Mouse (Mus musculus): ENCODE data around the gene 4930550C14Rik. TPM values are rescaled to one million over a fixed set of nuclear protein-coding genes. Genes with fewer than 3 reads are reported as not detected.

The 4930550C14Rik gene
- 0.22 and 0.30 TPM in 2 replicates for polyA plus RNA-seq (2015; fragmentation: Nextera tagmentation; extraction: Ambion mirVana)

DNA sequence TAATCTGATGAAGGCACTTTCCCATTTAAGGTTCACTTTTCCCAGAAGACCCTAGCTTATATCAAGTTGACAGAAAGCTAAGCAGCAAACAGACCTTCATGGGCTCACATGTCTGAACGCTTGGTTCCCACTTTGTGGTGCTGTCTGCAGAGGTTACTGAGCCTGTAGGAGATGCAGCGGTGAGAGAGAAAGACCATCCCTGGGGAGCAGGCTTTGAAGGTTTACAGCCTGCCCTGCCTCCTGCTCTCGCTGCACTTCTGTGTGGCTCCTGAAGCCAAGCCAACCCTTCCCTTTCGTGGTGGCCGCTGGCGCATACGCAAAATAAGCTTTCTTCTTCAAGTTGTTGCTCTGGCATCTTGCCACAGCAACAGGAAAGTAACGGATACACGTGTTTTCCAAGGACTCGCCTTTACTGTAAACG is at the start of gene 4930550C14Rik:
Gene 4930550C14Rik, plus strand, starts transcription at position 35 of the 421 bp plus-strand sequence.
- Histone ChIP-seq H3K9me3 (ENCODE audit: control insufficient read depth, low read length) (no peaks in the 10 kb centered on the region), H3K4me1 (replicated peaks; ENCODE audit: control insufficient read depth, insufficient read depth, low read length) (peaks cover 10% of the 10 kb centered on the region; the same call in 1 of the 2 replicates), H3K27me3 (replicated peaks; ENCODE audit: control insufficient read depth, insufficient read depth, low read length) (no peaks in the 10 kb centered on the region), H3K4me3 (replicated peaks; ENCODE audit: low read length) (no peak within 1 kb of the TSS), H3K36me3 (ENCODE audit: control insufficient read depth, insufficient read depth) (no peaks in the 10 kb centered on the region), H3K9ac (replicated peaks; ENCODE audit: low read depth, low read length) (no peak within 1 kb of the TSS), H3K4me2 (ENCODE audit: low read length) (peak within 1 kb of the TSS; percentile 20; the same call in 1 of the 2 replicates), H3K27ac (ENCODE audit: low read length) (no peak within 1 kb of the TSS)
- whole genome bisulfite sequencing, result 7% methylated on average over 11 of the region's 11 CpGs
- no peak for ATAC-seq

DNA sequence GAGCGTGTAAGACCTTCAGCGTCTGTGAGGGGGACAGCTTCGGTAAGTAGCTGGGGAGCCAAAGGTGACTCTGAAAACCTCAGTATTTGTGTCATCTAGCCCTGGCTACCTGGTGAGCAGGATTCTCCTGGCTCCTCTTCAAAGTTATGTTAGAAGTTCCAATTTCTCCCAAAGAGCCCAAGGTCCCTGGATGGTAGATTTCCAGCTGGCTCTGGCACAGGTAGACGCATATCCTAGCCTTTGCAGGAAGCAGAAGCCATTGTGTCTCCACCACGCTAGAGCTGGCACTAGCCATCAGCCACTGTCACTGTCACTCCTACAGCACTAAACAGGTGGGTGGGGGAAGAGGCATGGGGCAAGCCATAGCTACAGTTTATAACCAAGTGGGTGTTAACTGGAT is 49.0 kb upstream of the 4930550C14Rik start:
- Histone ChIP-seq H3K27ac (ENCODE audit: low read length) (no peak overlapping the region), H3K4me3 (replicated peaks; ENCODE audit: low read length) (no peak overlapping the region), H3K4me1 (replicated peaks; ENCODE audit: control insufficient read depth, insufficient read depth, low read length) (no peaks in the 10 kb centered on the region), H3K9ac (replicated peaks; ENCODE audit: low read depth, low read length) (no peak overlapping the region), H3K36me3 (ENCODE audit: control insufficient read depth, insufficient read depth) (no peaks in the 10 kb centered on the region), H3K27me3 (replicated peaks; ENCODE audit: control insufficient read depth, insufficient read depth, low read length) (no peaks in the 10 kb centered on the region), H3K9me3 (ENCODE audit: control insufficient read depth, low read length) (no peaks in the 10 kb centered on the region; the same call in 1 of the 2 replicates), H3K4me2 (ENCODE audit: low read length) (no peak overlapping the region)
- 89% methylated on average over 5 of the region's 5 CpGs for WGBS
- ATAC-seq, result no peak

DNA sequence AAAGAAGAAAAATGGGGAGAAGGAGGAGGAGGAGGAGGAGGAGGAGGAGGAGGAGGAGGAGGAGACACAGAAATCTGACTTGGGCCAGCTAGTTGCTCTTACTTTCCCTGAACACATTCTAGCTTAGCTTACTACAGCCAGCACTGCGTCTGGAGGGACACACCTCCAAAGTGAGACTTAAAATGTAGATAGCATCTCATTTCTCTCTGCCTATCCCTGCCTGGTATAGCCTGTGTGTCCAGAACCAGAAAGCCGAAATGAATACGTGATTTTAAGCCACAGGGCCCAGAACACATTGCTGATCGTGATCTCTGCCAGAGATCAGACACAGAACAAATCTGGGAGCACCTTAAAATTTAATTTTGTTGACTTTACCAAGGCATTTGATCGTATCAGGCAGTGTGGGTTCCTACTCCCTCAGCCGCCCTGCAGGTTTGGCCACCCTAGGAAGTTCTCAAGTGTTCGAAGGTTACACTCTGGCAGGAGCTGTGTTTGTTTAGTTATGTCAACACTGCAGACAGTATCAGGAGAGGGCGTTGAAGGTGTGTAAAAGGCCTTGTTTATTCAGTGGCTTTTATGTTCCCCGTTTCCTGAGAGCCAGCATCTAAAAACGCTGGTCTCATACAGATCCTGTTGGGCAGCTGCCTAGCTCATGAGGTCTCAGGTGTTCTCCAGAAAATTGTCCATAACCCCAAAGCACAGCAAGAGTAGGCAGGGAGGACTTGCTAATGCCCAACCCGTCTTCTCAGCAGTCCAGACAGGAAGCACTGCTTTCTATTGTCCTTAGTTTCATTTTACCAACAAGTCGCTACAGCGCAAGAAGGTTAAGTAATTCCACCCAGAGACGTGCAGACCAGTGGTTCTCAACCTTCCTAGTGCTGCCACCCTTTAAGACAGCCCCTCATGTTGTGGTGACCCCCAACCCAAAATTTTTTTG is 45.6 kb upstream of the 4930550C14Rik start:
- no peak overlapping the region for H3K4me2 ChIP-seq (ENCODE audit: low read length)
- H3K27ac ChIP-seq (ENCODE audit: low read length), result no peak overlapping the region
- 79% methylated on average over 14 of the region's 14 CpGs for WGBS
- no peaks in the 10 kb centered on the region for H3K27me3 ChIP-seq (replicated peaks; ENCODE audit: control insufficient read depth, insufficient read depth, low read length)
- no peak for ATAC-seq
- H3K4me3 ChIP-seq (replicated peaks; ENCODE audit: low read length), result no peak overlapping the region
- H3K4me1 ChIP-seq (replicated peaks; ENCODE audit: control insufficient read depth, insufficient read depth, low read length), result no peaks in the 10 kb centered on the region
- H3K36me3 ChIP-seq (ENCODE audit: control insufficient read depth, insufficient read depth), result no peaks in the 10 kb centered on the region
- H3K9me3 ChIP-seq (ENCODE audit: control insufficient read depth, low read length), result no peaks in the 10 kb centered on the region
- H3K9ac ChIP-seq (replicated peaks; ENCODE audit: low read depth, low read length), result no peak overlapping the region

DNA sequence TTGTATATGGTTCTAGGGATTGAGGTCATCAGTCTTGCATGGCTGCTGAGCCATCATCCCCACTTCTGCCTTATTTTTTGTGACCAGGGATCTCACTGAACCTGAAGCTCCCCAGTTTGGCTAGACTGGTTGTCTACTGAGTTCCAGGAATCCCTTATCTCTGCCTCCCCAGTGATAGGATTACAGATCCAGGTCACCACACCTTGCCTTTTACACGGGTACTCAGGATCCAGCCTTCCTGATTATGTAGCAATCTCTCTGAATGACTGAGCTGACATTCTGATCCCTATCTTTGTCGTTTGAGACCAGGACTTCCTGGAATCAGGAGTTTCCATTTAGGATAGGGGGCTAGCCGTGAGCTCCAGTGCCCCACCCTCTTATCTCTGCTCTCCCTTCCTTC is 30.8 kb upstream of the 4930550C14Rik start:
- no peak for ATAC-seq
- WGBS, result 74% methylated on average over 3 of the region's 3 CpGs
- Histone ChIP-seq H3K27me3 (replicated peaks; ENCODE audit: control insufficient read depth, insufficient read depth, low read length) (no peaks in the 10 kb centered on the region), H3K4me3 (replicated peaks; ENCODE audit: low read length) (no peak overlapping the region), H3K4me2 (ENCODE audit: low read length) (no peak overlapping the region), H3K36me3 (ENCODE audit: control insufficient read depth, insufficient read depth) (no peaks in the 10 kb centered on the region), H3K9ac (replicated peaks; ENCODE audit: low read depth, low read length) (no peak overlapping the region), H3K9me3 (ENCODE audit: control insufficient read depth, low read length) (no peaks in the 10 kb centered on the region), H3K4me1 (replicated peaks; ENCODE audit: control insufficient read depth, insufficient read depth, low read length) (no peaks in the 10 kb centered on the region), H3K27ac (ENCODE audit: low read length) (no peak overlapping the region)

DNA sequence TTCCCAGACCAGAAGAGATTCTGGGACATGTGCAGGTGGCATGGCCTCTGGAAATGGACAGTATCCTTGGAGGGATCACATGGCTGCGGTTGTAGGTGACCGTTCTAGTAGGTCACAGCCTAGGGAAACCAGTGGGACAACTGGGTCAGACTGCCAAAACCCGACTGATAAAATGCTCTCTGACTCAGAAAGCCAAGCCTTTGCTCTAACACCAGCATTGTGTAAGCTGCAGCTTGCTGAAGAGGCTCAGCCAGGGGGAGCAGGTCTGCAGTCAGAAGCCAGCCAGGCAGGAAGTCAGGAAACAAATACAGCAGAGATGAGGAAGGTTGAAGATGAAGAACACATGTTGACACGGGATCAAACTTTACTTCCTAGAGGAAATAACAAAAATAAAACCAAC is 26.2 kb upstream of the 4930550C14Rik start:
- no peaks in the 10 kb centered on the region for H3K9me3 ChIP-seq (ENCODE audit: control insufficient read depth, low read length)
- no peaks in the 10 kb centered on the region for H3K4me1 ChIP-seq (replicated peaks; ENCODE audit: control insufficient read depth, insufficient read depth, low read length)
- no peak overlapping the region for H3K4me3 ChIP-seq (replicated peaks; ENCODE audit: low read length)
- no peak overlapping the region for H3K4me2 ChIP-seq (ENCODE audit: low read length)
- no peaks in the 10 kb centered on the region for H3K27me3 ChIP-seq (replicated peaks; ENCODE audit: control insufficient read depth, insufficient read depth, low read length)
- no peak overlapping the region for H3K9ac ChIP-seq (replicated peaks; ENCODE audit: low read depth, low read length)
- WGBS, result 80% methylated on average over 4 of the region's 4 CpGs
- H3K27ac ChIP-seq (ENCODE audit: low read length), result no peak overlapping the region
- no peak for ATAC-seq
- no peaks in the 10 kb centered on the region for H3K36me3 ChIP-seq (ENCODE audit: control insufficient read depth, insufficient read depth)

DNA sequence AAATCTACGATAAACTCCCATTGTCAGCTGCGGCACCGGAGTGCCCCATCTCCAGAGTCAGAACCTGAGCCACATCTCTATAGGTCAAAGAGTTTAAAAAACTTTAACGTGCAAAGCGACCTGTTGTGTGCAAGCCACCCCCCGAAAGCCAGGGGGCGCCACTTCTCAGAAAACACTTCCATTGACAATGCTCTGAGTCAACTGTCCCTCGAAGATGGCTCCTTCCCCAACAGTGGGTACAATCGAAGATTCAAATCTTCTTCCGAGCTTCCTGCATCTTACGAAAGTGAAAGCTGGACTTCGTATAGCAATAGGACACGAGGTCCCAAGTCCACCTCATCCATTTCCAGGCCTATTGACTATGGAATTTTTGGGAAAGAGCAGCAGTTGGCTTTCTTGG is 25.3 kb upstream of the 4930550C14Rik start:
- Histone ChIP-seq H3K9me3 (ENCODE audit: control insufficient read depth, low read length) (no peaks in the 10 kb centered on the region), H3K27ac (ENCODE audit: low read length) (no peak overlapping the region), H3K9ac (replicated peaks; ENCODE audit: low read depth, low read length) (no peak overlapping the region), H3K36me3 (ENCODE audit: control insufficient read depth, insufficient read depth) (no peaks in the 10 kb centered on the region), H3K4me1 (replicated peaks; ENCODE audit: control insufficient read depth, insufficient read depth, low read length) (no peaks in the 10 kb centered on the region), H3K4me3 (replicated peaks; ENCODE audit: low read length) (no peak overlapping the region), H3K4me2 (ENCODE audit: low read length) (no peak overlapping the region), H3K27me3 (replicated peaks; ENCODE audit: control insufficient read depth, insufficient read depth, low read length) (no peaks in the 10 kb centered on the region)
- ATAC-seq, result no peak
- 87% methylated on average over 13 of the region's 13 CpGs for WGBS

DNA sequence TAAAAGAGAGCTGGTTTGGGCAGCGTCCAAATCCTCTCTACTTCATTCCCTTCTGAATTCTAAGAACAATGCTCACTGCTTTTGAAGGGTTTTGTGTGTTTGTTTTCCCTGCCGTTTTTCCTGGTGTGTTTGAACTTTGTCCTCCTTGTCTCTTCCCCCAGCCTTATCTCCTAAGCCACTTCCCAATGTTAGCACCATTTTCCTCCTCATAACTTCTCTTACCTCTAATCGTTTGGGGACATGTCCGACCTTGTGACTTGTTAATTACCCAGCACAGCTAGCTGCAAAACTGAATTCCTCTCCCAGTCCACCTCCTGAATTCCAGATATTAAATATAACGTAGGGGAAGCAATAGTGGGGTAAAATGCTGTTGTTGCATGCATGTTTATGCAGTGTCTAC is 24.5 kb upstream of the 4930550C14Rik start:
- no peak for ATAC-seq
- H3K27me3 ChIP-seq (replicated peaks; ENCODE audit: control insufficient read depth, insufficient read depth, low read length), result no peaks in the 10 kb centered on the region
- no peaks in the 10 kb centered on the region for H3K4me1 ChIP-seq (replicated peaks; ENCODE audit: control insufficient read depth, insufficient read depth, low read length)
- H3K9me3 ChIP-seq (ENCODE audit: control insufficient read depth, low read length), result no peaks in the 10 kb centered on the region
- no peak overlapping the region for H3K4me3 ChIP-seq (replicated peaks; ENCODE audit: low read length)
- no peak overlapping the region for H3K4me2 ChIP-seq (ENCODE audit: low read length)
- WGBS, result 60% methylated on average over 5 of the region's 5 CpGs
- no peak overlapping the region for H3K27ac ChIP-seq (ENCODE audit: low read length)
- no peak overlapping the region for H3K9ac ChIP-seq (replicated peaks; ENCODE audit: low read depth, low read length)
- no peaks in the 10 kb centered on the region for H3K36me3 ChIP-seq (ENCODE audit: control insufficient read depth, insufficient read depth)

DNA sequence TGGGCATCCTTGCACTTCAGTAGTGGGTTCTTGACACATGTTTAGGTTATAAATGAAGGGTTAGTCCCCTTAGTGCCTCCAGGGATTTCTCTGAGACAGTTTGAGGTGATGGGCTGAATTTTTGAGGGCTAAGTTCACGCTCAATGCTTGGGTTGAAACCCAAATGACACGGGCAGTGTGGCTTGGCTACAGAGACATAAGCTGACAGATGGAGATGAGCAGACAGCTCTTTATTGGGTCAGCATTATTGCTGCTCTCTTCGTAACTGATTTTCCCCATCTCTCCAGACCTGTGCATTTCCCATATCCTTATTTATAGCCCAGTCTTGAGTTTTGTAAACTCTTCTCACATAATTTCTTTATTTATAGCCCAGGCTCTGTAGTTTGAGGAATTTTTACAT is 24.0 kb upstream of the 4930550C14Rik start:
- Histone ChIP-seq H3K9me3 (ENCODE audit: control insufficient read depth, low read length) (no peaks in the 10 kb centered on the region), H3K4me3 (replicated peaks; ENCODE audit: low read length) (no peak overlapping the region), H3K4me2 (ENCODE audit: low read length) (no peak overlapping the region), H3K27ac (ENCODE audit: low read length) (no peak overlapping the region), H3K27me3 (replicated peaks; ENCODE audit: control insufficient read depth, insufficient read depth, low read length) (no peaks in the 10 kb centered on the region), H3K9ac (replicated peaks; ENCODE audit: low read depth, low read length) (no peak overlapping the region), H3K4me1 (replicated peaks; ENCODE audit: control insufficient read depth, insufficient read depth, low read length) (no peaks in the 10 kb centered on the region), H3K36me3 (ENCODE audit: control insufficient read depth, insufficient read depth) (no peaks in the 10 kb centered on the region)
- WGBS, result 86% methylated on average over 3 of the region's 3 CpGs
- no peak for ATAC-seq

DNA sequence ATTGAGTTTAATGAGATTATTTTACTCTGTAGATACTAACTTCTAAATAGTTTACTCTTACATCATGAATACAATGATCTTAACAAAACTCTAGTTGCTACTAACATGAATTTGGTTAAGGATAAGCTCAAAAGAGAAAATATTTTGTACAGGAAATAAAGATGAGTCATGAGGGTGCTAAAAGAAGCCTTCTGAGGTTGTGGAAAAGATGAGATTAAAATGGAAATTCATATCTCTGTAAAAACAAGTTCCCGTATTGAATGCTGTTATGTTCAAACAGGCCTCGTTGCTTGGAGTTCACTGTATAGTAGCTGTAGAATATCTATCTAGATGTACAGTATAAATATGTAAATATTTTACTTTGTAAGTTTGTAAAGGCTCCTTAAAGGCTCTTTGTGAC is 21.5 kb upstream of the 4930550C14Rik start:
- H3K4me2 ChIP-seq (ENCODE audit: low read length), result no peak overlapping the region
- H3K4me1 ChIP-seq (replicated peaks; ENCODE audit: control insufficient read depth, insufficient read depth, low read length), result peaks cover 8% of the 10 kb centered on the region
- no peaks in the 10 kb centered on the region for H3K9me3 ChIP-seq (ENCODE audit: control insufficient read depth, low read length)
- H3K9ac ChIP-seq (replicated peaks; ENCODE audit: low read depth, low read length), result no peak overlapping the region
- no peak overlapping the region for H3K27ac ChIP-seq (ENCODE audit: low read length)
- WGBS, result 89% methylated on average over 2 of the region's 2 CpGs
- H3K36me3 ChIP-seq (ENCODE audit: control insufficient read depth, insufficient read depth), result no peaks in the 10 kb centered on the region
- no peak for ATAC-seq
- H3K27me3 ChIP-seq (replicated peaks; ENCODE audit: control insufficient read depth, insufficient read depth, low read length), result no peaks in the 10 kb centered on the region
- no peak overlapping the region for H3K4me3 ChIP-seq (replicated peaks; ENCODE audit: low read length)

All from forebrain, embryonic 16.5 days (tissue).